Mouse (Mus musculus): Measurements from ENCODE around the gene Elmo1.
A peak's percentile ranks its signal among the peaks of the same experiment; 100 is the strongest.

The Elmo1 gene

GRCm38 (mm10) chr13:20090133-20090710, at the start of gene Elmo1:
Gene Elmo1 (plus strand): TSS chr13:20090596.
- DNase-seq = peak; percentile 88 to 91

- no peak for DNase-seq
These were observed 49.1 kb upstream of the Elmo1 start for GRCm38 (mm10) chr13:20041169-20041830.

- DNase-seq = no peak
These were observed 47.5 kb upstream of the Elmo1 start for GRCm38 (mm10) chr13:20042856-20043255.

- DNase-seq = no peak
These were observed 45.0 kb upstream of the Elmo1 start for GRCm38 (mm10) chr13:20045350-20045749.

GRCm38 (mm10) chr13:20045836-20046235, 44.6 kb upstream of the Elmo1 start:
- peak; percentile 25 to 53 for DNase-seq

- peak; percentile 15 to 46 for DNase-seq
These were observed 44.0 kb upstream of the Elmo1 start for GRCm38 (mm10) chr13:20046406-20046805.

- DNase-seq = no peak
These were observed 42.2 kb upstream of the Elmo1 start for GRCm38 (mm10) chr13:20047926-20048836.

- no peak for DNase-seq
These were observed 41.6 kb upstream of the Elmo1 start for GRCm38 (mm10) chr13:20048837-20049160.

GRCm38 (mm10) chr13:20049654-20050053, 40.7 kb upstream of the Elmo1 start:
- DNase-seq = no peak

- no peak for DNase-seq
These were observed 40.2 kb upstream of the Elmo1 start for GRCm38 (mm10) chr13:20050149-20050548.

- DNase-seq = no peak
These were observed 32.5 kb upstream of the Elmo1 start for GRCm38 (mm10) chr13:20057926-20058325.

- DNase-seq = no peak
These were observed 29.4 kb upstream of the Elmo1 start for GRCm38 (mm10) chr13:20061031-20061430.

GRCm38 (mm10) chr13:20063331-20063730, 27.1 kb upstream of the Elmo1 start:
- no peak for DNase-seq

- DNase-seq = no peak
These were observed 18.4 kb upstream of the Elmo1 start for GRCm38 (mm10) chr13:20072043-20072442.

- DNase-seq = no peak
These were observed 17.4 kb upstream of the Elmo1 start for GRCm38 (mm10) chr13:20072994-20073393.

- no peak for DNase-seq
These were observed 13.9 kb upstream of the Elmo1 start for GRCm38 (mm10) chr13:20076521-20076920.

GRCm38 (mm10) chr13:20077237-20077636, 13.2 kb upstream of the Elmo1 start:
- DNase-seq = no peak

GRCm38 (mm10) chr13:20090711-20091603, 561 bp downstream of the Elmo1 start:
- DNase-seq = peak; percentile 75 to 76

GRCm38 (mm10) chr13:20091604-20091926, 1.2 kb downstream of the Elmo1 start:
- DNase-seq = no peak

GRCm38 (mm10) chr13:20092301-20092700, 1.9 kb downstream of the Elmo1 start:
- DNase-seq = no peak

- DNase-seq = peak; percentile 75 to 84
These were observed 3.1 kb downstream of the Elmo1 start for GRCm38 (mm10) chr13:20093307-20094045.

All from lung, postnatal 4 days (tissue).